Mouse (Mus musculus): ENCODE data around the gene Sgms1. TPM values are rescaled to one million over a fixed set of nuclear protein-coding genes. Genes with fewer than 3 reads are reported as not detected.
"Not testable (repeated sequence)": the region's sequence is repeated elsewhere in the genome, so short reads cannot be mapped to it uniquely, and the experiment has no call there.

Sgms1 gene
- polyA plus RNA-seq, 1 experiment: 243 TPM

- Histone ChIP-seq H3K4me1 (ENCODE audit: control insufficient read depth, insufficient read depth, low read length) (no peaks in the 10 kb centered on the region; the same call in 1 of the 2 replicates), H3K27me3 (ENCODE audit: control insufficient read depth, insufficient read depth, low read length) (no peaks in the 10 kb centered on the region), H3K27ac (ENCODE audit: control insufficient read depth, insufficient read depth, low read depth, low read length) (no peak overlapping the region), H3K36me3 (ENCODE audit: control insufficient read depth, insufficient read depth, low read length) (no peaks in the 10 kb centered on the region; the same call in 1 of the 2 replicates), H3K4me3 (ENCODE audit: control insufficient read depth, low read depth, low read length) (peak overlapping the region; percentile 28; the same call in 1 of the 2 replicates)
- TF ChIP-seq POLR2A (IDR thresholded peaks at IDR 0.05; ENCODE audit: control insufficient read depth, low read depth, low read length) (no peak), CTCF (IDR thresholded peaks at IDR 0.05; ENCODE audit: control insufficient read depth, insufficient read depth, insufficient replicate concordance, low read depth, low read length) (no peak)
Measured at GRCm38 (mm10) chr19:32325100-32325768, 64.3 kb downstream of the Sgms1 start.

GRCm38 (mm10) chr19:32324550-32324949, 65.0 kb downstream of the Sgms1 start:
- Histone ChIP-seq H3K36me3 (ENCODE audit: control insufficient read depth, insufficient read depth, low read length) (no peaks in the 10 kb centered on the region; the same call in 1 of the 2 replicates), H3K27me3 (ENCODE audit: control insufficient read depth, insufficient read depth, low read length) (no peaks in the 10 kb centered on the region), H3K4me3 (ENCODE audit: control insufficient read depth, low read depth, low read length) (peak overlapping the region; percentile 3; the same call in 1 of the 2 replicates), H3K4me1 (ENCODE audit: control insufficient read depth, insufficient read depth, low read length) (no peaks in the 10 kb centered on the region; the same call in 1 of the 2 replicates), H3K27ac (ENCODE audit: control insufficient read depth, insufficient read depth, low read depth, low read length) (no peak overlapping the region)
- TF ChIP-seq POLR2A (IDR thresholded peaks at IDR 0.05; ENCODE audit: control insufficient read depth, low read depth, low read length) (no peak), CTCF (IDR thresholded peaks at IDR 0.05; ENCODE audit: control insufficient read depth, insufficient read depth, insufficient replicate concordance, low read depth, low read length) (no peak)

- no peaks in the 10 kb centered on the region for H3K27me3 ChIP-seq (ENCODE audit: control insufficient read depth, insufficient read depth, low read length)
- TF ChIP-seq POLR2A (IDR thresholded peaks at IDR 0.05; ENCODE audit: control insufficient read depth, low read depth, low read length) (no peak), CTCF (IDR thresholded peaks at IDR 0.05; ENCODE audit: control insufficient read depth, insufficient read depth, insufficient replicate concordance, low read depth, low read length) (no peak)
- H3K36me3 ChIP-seq (ENCODE audit: control insufficient read depth, insufficient read depth, low read length): no peaks in the 10 kb centered on the region; the same call in 1 of the 2 replicates
- H3K4me1 ChIP-seq (ENCODE audit: control insufficient read depth, insufficient read depth, low read length): no peaks in the 10 kb centered on the region; the same call in 1 of the 2 replicates
- H3K4me3 ChIP-seq (ENCODE audit: control insufficient read depth, low read depth, low read length): no peak overlapping the region
- no peak overlapping the region for H3K27ac ChIP-seq (ENCODE audit: control insufficient read depth, insufficient read depth, low read depth, low read length)
Measured at GRCm38 (mm10) chr19:32323070-32323469, 66.4 kb downstream of the Sgms1 start.

GRCm38 (mm10) chr19:32322429-32323035, 67.0 kb downstream of the Sgms1 start:
- no peak overlapping the region for H3K4me3 ChIP-seq (ENCODE audit: control insufficient read depth, low read depth, low read length)
- peak; percentile 14; the same call in 1 of the 2 replicates for TF ChIP-seq CTCF (IDR thresholded peaks at IDR 0.05; ENCODE audit: control insufficient read depth, insufficient read depth, insufficient replicate concordance, low read depth, low read length)
- no peak for TF ChIP-seq POLR2A (IDR thresholded peaks at IDR 0.05; ENCODE audit: control insufficient read depth, low read depth, low read length)
- no peaks in the 10 kb centered on the region for H3K4me1 ChIP-seq (ENCODE audit: control insufficient read depth, insufficient read depth, low read length)
- no peaks in the 10 kb centered on the region; the same call in 1 of the 2 replicates for H3K36me3 ChIP-seq (ENCODE audit: control insufficient read depth, insufficient read depth, low read length)
- peak overlapping the region; percentile 39; the same call in 1 of the 2 replicates for H3K27ac ChIP-seq (ENCODE audit: control insufficient read depth, insufficient read depth, low read depth, low read length)
- H3K27me3 ChIP-seq (ENCODE audit: control insufficient read depth, insufficient read depth, low read length): no peaks in the 10 kb centered on the region

GRCm38 (mm10) chr19:32320366-32320666, 69.2 kb downstream of the Sgms1 start:
- no peak overlapping the region for H3K27ac ChIP-seq (ENCODE audit: control insufficient read depth, insufficient read depth, low read depth, low read length)
- no peaks in the 10 kb centered on the region for H3K4me1 ChIP-seq (ENCODE audit: control insufficient read depth, insufficient read depth, low read length)
- TF ChIP-seq POLR2A (IDR thresholded peaks at IDR 0.05; ENCODE audit: control insufficient read depth, low read depth, low read length) (no peak), CTCF (IDR thresholded peaks at IDR 0.05; ENCODE audit: control insufficient read depth, insufficient read depth, insufficient replicate concordance, low read depth, low read length) (no peak)
- H3K27me3 ChIP-seq (ENCODE audit: control insufficient read depth, insufficient read depth, low read length): no peaks in the 10 kb centered on the region
- no peaks in the 10 kb centered on the region; the same call in 1 of the 2 replicates for H3K36me3 ChIP-seq (ENCODE audit: control insufficient read depth, insufficient read depth, low read length)
- H3K4me3 ChIP-seq (ENCODE audit: control insufficient read depth, low read depth, low read length): no peak overlapping the region

- TF ChIP-seq POLR2A (IDR thresholded peaks at IDR 0.05; ENCODE audit: control insufficient read depth, low read depth, low read length) (no peak), CTCF (IDR thresholded peaks at IDR 0.05; ENCODE audit: control insufficient read depth, insufficient read depth, insufficient replicate concordance, low read depth, low read length) (no peak)
- no peaks in the 10 kb centered on the region; the same call in 1 of the 2 replicates for H3K36me3 ChIP-seq (ENCODE audit: control insufficient read depth, insufficient read depth, low read length)
- no peak overlapping the region for H3K27ac ChIP-seq (ENCODE audit: control insufficient read depth, insufficient read depth, low read depth, low read length)
- no peaks in the 10 kb centered on the region for H3K4me1 ChIP-seq (ENCODE audit: control insufficient read depth, insufficient read depth, low read length)
- no peak overlapping the region for H3K4me3 ChIP-seq (ENCODE audit: control insufficient read depth, low read depth, low read length)
- no peaks in the 10 kb centered on the region for H3K27me3 ChIP-seq (ENCODE audit: control insufficient read depth, insufficient read depth, low read length)
Measured at GRCm38 (mm10) chr19:32319531-32320365, 69.8 kb downstream of the Sgms1 start.

- Histone ChIP-seq H3K27me3 (ENCODE audit: control insufficient read depth, insufficient read depth, low read length) (no peaks in the 10 kb centered on the region), H3K27ac (ENCODE audit: control insufficient read depth, insufficient read depth, low read depth, low read length) (no peak overlapping the region), H3K36me3 (ENCODE audit: control insufficient read depth, insufficient read depth, low read length) (no peaks in the 10 kb centered on the region; the same call in 1 of the 2 replicates), H3K4me3 (ENCODE audit: control insufficient read depth, low read depth, low read length) (no peak overlapping the region), H3K4me1 (ENCODE audit: control insufficient read depth, insufficient read depth, low read length) (no peaks in the 10 kb centered on the region)
- TF ChIP-seq POLR2A (IDR thresholded peaks at IDR 0.05; ENCODE audit: control insufficient read depth, low read depth, low read length): no peak
- no peak for TF ChIP-seq CTCF (IDR thresholded peaks at IDR 0.05; ENCODE audit: control insufficient read depth, insufficient read depth, insufficient replicate concordance, low read depth, low read length)
Measured at GRCm38 (mm10) chr19:32319057-32319456, 70.5 kb downstream of the Sgms1 start.

GRCm38 (mm10) chr19:32317347-32317746, 72.2 kb downstream of the Sgms1 start:
- H3K27ac ChIP-seq (ENCODE audit: control insufficient read depth, insufficient read depth, low read depth, low read length); H3K4me1 ChIP-seq (ENCODE audit: control insufficient read depth, insufficient read depth, low read length); H3K36me3 ChIP-seq (ENCODE audit: control insufficient read depth, insufficient read depth, low read length); H3K27me3 ChIP-seq (ENCODE audit: control insufficient read depth, insufficient read depth, low read length); H3K4me3 ChIP-seq (ENCODE audit: control insufficient read depth, low read depth, low read length): not testable (repeated sequence)

Data from testis, adult 2 months (tissue).